Mouse (Mus musculus) 3134 (cell line): ENCODE measurements around the gene Txnrd2.

Experiments
- DNase-seq: peaks from one replicate; pipeline ENCODE4 v3.0.0-alpha.2; 2011; ENCODE audit warnings: low spot score; ENCODE audit not compliant: insufficient read length; ENCODE audit errors: extremely low read depth

Txnrd2 gene

DNA sequence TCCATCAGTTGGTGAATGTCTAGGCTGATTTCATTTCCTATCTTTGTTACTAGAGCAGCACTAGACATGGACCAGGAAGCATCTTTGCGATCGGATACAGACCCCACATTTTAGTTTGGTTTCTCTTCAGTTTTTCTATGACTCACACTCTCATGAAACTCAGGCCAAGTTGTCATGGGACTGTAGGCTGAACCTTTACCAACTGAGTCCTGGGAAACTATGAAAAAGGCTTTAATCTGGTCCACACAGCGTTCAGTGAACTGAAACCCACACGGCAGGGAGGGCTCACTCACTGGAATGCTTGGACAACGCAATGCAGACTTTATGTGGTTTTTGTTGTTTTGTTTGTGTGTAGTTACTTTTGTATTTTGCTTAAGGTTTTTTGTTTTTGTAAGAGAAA is 102.5 kb downstream of the Txnrd2 start:
- DNase-seq = no peak
